Mouse (Mus musculus): ENCODE measurements around the gene Cdc123. TPM values are rescaled to one million over a fixed set of nuclear protein-coding genes. Genes with fewer than 3 reads are reported as not detected.

Gene Cdc123
- total and polyA plus RNA-seq, 2 experiments from 2014 or later, result 52.6 to 161 TPM

DNA sequence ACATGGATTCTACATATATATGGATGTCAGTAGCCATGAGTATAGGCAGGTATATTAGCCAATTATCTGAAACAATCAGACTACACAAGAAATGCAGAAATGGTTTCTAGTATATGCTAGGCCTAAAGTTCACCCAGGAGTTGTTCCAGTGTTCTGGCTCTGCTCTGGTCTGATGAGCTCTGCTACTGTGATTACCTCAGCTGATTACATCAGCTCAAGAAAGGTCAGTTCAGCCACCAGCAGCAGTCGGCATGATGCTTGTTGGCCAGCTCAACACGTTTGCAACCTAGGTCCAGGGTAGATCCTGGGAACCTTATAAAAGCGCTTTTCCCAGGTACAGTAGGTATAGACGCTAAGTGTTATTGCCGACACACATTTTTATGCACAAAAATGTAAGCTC, 24.8 kb upstream of the Cdc123 start:
- no peaks in the 10 kb centered on the region for H3K27me3 ChIP-seq (ENCODE audit: control insufficient read depth, insufficient read depth, low read length)
- H3K9me3 ChIP-seq (replicated peaks; ENCODE audit: control insufficient read depth, low read length), result 0 out of 2 replicates have a peak, but pooled peaks cover 3% of the 10 kb centered on the region
- H3K4me2 ChIP-seq (ENCODE audit: low read depth, low read length), result no peak overlapping the region
- H3K27ac ChIP-seq (ENCODE audit: low read depth), result no peak overlapping the region
- H3K36me3 ChIP-seq (replicated peaks; ENCODE audit: control insufficient read depth, insufficient read depth, low read length), result peaks cover 57% of the 10 kb centered on the region
- TF ChIP-seq CTCF (IDR thresholded peaks at IDR 0.05; ENCODE audit: low read depth) (no peak), EP300 (IDR thresholded peaks at IDR 0.05; ENCODE audit: low read depth) (no peak)
- no peak overlapping the region for H3K9ac ChIP-seq (replicated peaks; ENCODE audit: low read depth, low read length)
- 81% methylated on average over 5 of the region's 5 CpGs for WGBS
- ATAC-seq (ENCODE audit: insufficient read depth, low read depth) (no peak), DNase-seq (ENCODE audit: low spot score) (no peak)
- H3K4me1 ChIP-seq (ENCODE audit: control insufficient read depth, insufficient read depth), result no peaks in the 10 kb centered on the region
- H3K4me3 ChIP-seq (ENCODE audit: low read depth, low read length), result no peak overlapping the region

DNA sequence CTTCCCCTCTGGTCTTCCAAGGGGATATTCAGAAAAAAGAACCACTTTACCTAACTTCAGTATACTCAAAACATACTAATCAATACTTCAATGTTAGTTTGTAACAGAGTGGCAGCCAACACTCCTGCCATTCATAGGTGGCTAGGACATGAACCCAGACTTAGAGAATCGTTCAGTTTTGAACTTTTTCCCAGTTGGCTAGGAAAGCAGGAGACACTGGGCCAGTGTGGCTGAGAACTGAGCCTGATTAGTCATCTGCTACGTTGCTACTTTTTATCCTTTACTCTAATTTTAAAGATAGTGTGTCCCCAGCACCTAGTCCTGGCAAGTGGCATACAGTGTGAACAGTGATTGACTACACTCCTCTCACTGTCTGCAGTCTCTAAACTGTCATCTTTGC, 22.7 kb upstream of the Cdc123 start:
- WGBS, result 73% methylated on average over 2 of the region's 2 CpGs
- H3K4me2 ChIP-seq (ENCODE audit: low read depth, low read length), result no peak overlapping the region
- ATAC-seq (ENCODE audit: insufficient read depth, low read depth), result no peak

DNA sequence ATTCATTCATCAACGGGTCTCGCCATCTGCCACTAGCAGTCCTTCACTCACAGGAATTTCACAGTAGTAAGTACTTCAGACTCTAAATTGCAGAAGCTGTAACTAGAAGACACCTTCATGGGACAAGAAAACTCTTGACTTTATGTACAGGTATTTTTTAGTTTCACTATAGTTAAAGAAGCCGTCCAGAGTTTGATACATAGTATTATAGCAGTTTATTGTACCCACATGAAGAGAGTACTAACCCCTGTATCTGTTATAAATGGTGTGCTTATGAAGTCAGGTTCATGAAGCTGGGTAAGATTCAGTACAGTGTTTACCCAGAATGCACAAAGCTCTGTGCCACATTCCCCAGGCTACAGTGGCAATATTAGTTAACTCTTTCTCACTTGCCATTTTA, 17.9 kb upstream of the Cdc123 start, which contains the start of gene Gm13199:
Gm13199 (minus strand) TSS at position 101 of the 400 bp plus-strand sequence.
- H3K9me3 ChIP-seq (replicated peaks; ENCODE audit: control insufficient read depth, low read length), result no peaks in the 10 kb centered on the region
- ATAC-seq (ENCODE audit: insufficient read depth, low read depth) (no peak), DNase-seq (ENCODE audit: low spot score) (no peak)
- 96% methylated on average over 3 of the region's 3 CpGs for WGBS
- no peaks in the 10 kb centered on the region for H3K4me1 ChIP-seq (ENCODE audit: control insufficient read depth, insufficient read depth)
- H3K27me3 ChIP-seq (ENCODE audit: control insufficient read depth, insufficient read depth, low read length), result no peaks in the 10 kb centered on the region
- no peak within 1 kb of the TSS for H3K4me3 ChIP-seq (ENCODE audit: low read depth, low read length)
- TF ChIP-seq CTCF (IDR thresholded peaks at IDR 0.05; ENCODE audit: low read depth) (no peak), EP300 (IDR thresholded peaks at IDR 0.05; ENCODE audit: low read depth) (no peak)
- H3K36me3 ChIP-seq (replicated peaks; ENCODE audit: control insufficient read depth, insufficient read depth, low read length), result peaks cover 69% of the 10 kb centered on the region
- H3K27ac ChIP-seq (ENCODE audit: low read depth), result no peak within 1 kb of the TSS
- no peak within 1 kb of the TSS for H3K4me2 ChIP-seq (ENCODE audit: low read depth, low read length)
- H3K9ac ChIP-seq (replicated peaks; ENCODE audit: low read depth, low read length), result no peak within 1 kb of the TSS

More for the DNA sequence above, 22.7 kb upstream of the Cdc123 start:
- H3K27me3 ChIP-seq (ENCODE audit: control insufficient read depth, insufficient read depth, low read length), result no peaks in the 10 kb centered on the region
- H3K9ac ChIP-seq (replicated peaks; ENCODE audit: low read depth, low read length), result no peak overlapping the region
- peaks cover 53% of the 10 kb centered on the region for H3K36me3 ChIP-seq (replicated peaks; ENCODE audit: control insufficient read depth, insufficient read depth, low read length)
- TF ChIP-seq CTCF (IDR thresholded peaks at IDR 0.05; ENCODE audit: low read depth) (no peak), EP300 (IDR thresholded peaks at IDR 0.05; ENCODE audit: low read depth) (no peak)
- DNase-seq (ENCODE audit: low spot score), result no peak
- H3K4me3 ChIP-seq (ENCODE audit: low read depth, low read length), result no peak overlapping the region
- H3K9me3 ChIP-seq (replicated peaks; ENCODE audit: control insufficient read depth, low read length), result no peaks in the 10 kb centered on the region
- H3K27ac ChIP-seq (ENCODE audit: low read depth), result no peak overlapping the region
- no peaks in the 10 kb centered on the region for H3K4me1 ChIP-seq (ENCODE audit: control insufficient read depth, insufficient read depth)

DNA sequence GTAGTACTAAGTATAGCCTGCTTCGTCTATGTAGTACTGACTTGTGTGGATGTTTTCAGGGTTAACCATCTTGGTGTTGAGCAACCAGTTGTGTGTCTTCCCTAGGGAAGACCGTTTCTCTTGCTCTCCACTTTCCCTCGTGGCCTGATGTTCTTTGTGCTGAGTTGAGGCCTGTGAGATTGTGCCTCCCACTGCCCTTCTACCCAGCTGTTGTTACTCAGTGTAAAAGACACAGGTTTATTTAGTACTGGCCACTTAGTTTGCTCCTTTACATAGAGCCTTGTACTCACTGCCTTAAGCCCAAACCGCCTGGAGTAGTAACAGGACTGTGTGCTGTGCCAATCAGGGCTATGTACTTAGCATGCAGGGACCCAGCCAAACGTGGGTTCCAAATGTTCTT, 6.9 kb upstream of the Cdc123 start:
- Histone ChIP-seq H3K9ac (replicated peaks; ENCODE audit: low read depth, low read length) (no peak overlapping the region), H3K27ac (ENCODE audit: low read depth) (no peak overlapping the region), H3K9me3 (replicated peaks; ENCODE audit: control insufficient read depth, low read length) (no peaks in the 10 kb centered on the region), H3K27me3 (ENCODE audit: control insufficient read depth, insufficient read depth, low read length) (no peaks in the 10 kb centered on the region), H3K36me3 (replicated peaks; ENCODE audit: control insufficient read depth, insufficient read depth, low read length) (peaks cover 4% of the 10 kb centered on the region), H3K4me2 (ENCODE audit: low read depth, low read length) (no peak overlapping the region), H3K4me1 (ENCODE audit: control insufficient read depth, insufficient read depth) (no peaks in the 10 kb centered on the region), H3K4me3 (ENCODE audit: low read depth, low read length) (no peak overlapping the region)
- ATAC-seq (ENCODE audit: insufficient read depth, low read depth), result no peak
- WGBS, result 73% methylated on average over 5 of the region's 5 CpGs
- no peak for DNase-seq (ENCODE audit: low spot score)
- TF ChIP-seq EP300 (IDR thresholded peaks at IDR 0.05; ENCODE audit: low read depth) (no peak), CTCF (IDR thresholded peaks at IDR 0.05; ENCODE audit: low read depth) (no peak)

DNA sequence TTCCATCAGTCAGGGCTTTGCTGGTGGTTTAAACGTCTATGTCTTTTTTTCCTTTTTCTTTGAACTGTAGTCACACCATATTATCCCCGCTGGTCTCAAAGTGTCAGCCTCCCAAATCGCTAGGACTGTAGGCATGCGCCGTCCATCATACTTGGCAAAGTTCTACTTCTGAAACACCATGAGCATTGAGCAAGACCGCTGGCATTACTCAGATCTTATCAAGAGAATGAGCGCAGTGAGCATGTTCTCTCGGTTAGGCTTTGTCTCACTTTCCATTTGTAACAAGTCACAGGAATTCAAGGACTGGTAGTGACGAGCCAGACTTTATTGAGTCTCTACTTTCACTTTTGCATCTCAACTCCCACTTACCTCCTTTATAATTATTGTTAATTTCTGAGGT, 6.2 kb upstream of the Cdc123 start:
- Histone ChIP-seq H3K4me3 (ENCODE audit: low read depth, low read length) (no peak overlapping the region), H3K9ac (replicated peaks; ENCODE audit: low read depth, low read length) (no peak overlapping the region), H3K27me3 (ENCODE audit: control insufficient read depth, insufficient read depth, low read length) (no peaks in the 10 kb centered on the region), H3K36me3 (replicated peaks; ENCODE audit: control insufficient read depth, insufficient read depth, low read length) (peaks cover 4% of the 10 kb centered on the region; the same call in 1 of the 2 replicates), H3K4me1 (ENCODE audit: control insufficient read depth, insufficient read depth) (0 out of 2 replicates have a peak, but pooled peaks cover 3% of the 10 kb centered on the region), H3K9me3 (replicated peaks; ENCODE audit: control insufficient read depth, low read length) (no peaks in the 10 kb centered on the region), H3K27ac (ENCODE audit: low read depth) (no peak overlapping the region), H3K4me2 (ENCODE audit: low read depth, low read length) (no peak overlapping the region)
- ATAC-seq (ENCODE audit: insufficient read depth, low read depth) (no peak), DNase-seq (ENCODE audit: low spot score) (no peak)
- TF ChIP-seq EP300 (IDR thresholded peaks at IDR 0.05; ENCODE audit: low read depth) (no peak), CTCF (IDR thresholded peaks at IDR 0.05; ENCODE audit: low read depth) (no peak)
- 77% methylated on average over 9 of the region's 9 CpGs for WGBS

DNA sequence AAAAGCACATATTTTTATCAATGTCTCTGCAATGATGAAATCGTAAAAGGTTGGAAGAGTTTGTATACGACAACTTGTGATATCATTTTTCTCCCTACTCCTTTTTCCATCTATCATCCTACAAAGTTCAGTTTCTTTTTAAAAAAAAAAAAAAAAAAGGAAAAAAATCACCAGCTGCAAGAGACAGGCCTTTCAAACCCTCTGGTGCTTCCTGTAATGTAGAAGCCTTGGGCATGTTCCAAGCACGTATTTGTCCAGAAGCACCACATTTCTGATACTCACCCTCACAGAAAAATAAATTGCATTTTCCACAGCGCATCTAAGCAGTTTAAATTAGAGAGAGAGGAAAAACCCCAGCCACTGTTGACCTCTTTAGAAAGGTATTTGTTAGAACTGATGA, 862 bp upstream of the Cdc123 start:
- 0 out of 2 replicates have a peak, but pooled peaks cover 8% of the 10 kb centered on the region for H3K4me1 ChIP-seq (ENCODE audit: control insufficient read depth, insufficient read depth)
- H3K4me2 ChIP-seq (ENCODE audit: low read depth, low read length), result peak overlapping the region; percentile 83
- peaks cover 16% of the 10 kb centered on the region for H3K36me3 ChIP-seq (replicated peaks; ENCODE audit: control insufficient read depth, insufficient read depth, low read length)
- no peaks in the 10 kb centered on the region for H3K27me3 ChIP-seq (ENCODE audit: control insufficient read depth, insufficient read depth, low read length)
- TF ChIP-seq EP300 (IDR thresholded peaks at IDR 0.05; ENCODE audit: low read depth) (no peak), CTCF (IDR thresholded peaks at IDR 0.05; ENCODE audit: low read depth) (no peak)
- peak overlapping the region; percentile 78 for H3K9ac ChIP-seq (replicated peaks; ENCODE audit: low read depth, low read length)
- no peaks in the 10 kb centered on the region for H3K9me3 ChIP-seq (replicated peaks; ENCODE audit: control insufficient read depth, low read length)
- ATAC-seq (ENCODE audit: insufficient read depth, low read depth) (no peak), DNase-seq (ENCODE audit: low spot score) (no peak)
- no peak overlapping the region for H3K27ac ChIP-seq (ENCODE audit: low read depth)
- peak overlapping the region; percentile 91 for H3K4me3 ChIP-seq (ENCODE audit: low read depth, low read length)
- WGBS, result 16% methylated on average over 4 of the region's 4 CpGs
